Mouse (Mus musculus): ENCODE measurements at regions not wholly inside any gene's neighbourhood (a gene's known extent, or its start where the extent isn't known, plus 50 kb on each side); places are given as distances from the start of the nearest gene placed in this dataset.

DNA sequence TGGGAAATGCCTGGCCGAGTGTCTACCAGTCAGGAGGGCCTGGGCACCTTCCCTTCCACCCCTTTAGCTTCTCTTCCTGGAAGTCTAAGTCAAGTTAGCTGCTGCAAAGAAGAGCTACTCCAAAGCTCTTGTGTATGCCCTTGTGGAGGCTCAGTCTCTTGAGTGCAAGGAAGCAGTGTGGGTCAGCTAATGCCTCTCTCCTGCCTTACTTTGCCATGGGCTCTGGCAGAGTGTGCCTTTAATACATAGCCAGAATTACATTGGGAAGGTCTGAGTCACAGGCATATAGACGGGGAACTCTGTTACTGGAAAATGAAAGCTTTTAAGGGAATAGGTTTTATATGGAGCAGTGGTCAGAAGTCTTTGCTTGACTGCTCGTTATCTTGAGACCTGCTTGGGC is 201.7 kb downstream of the Stim2 start:
- TF ChIP-seq CTCF (IDR thresholded peaks at IDR 0.05; ENCODE audit: control insufficient read depth, insufficient read depth, insufficient read length), result no peak
- no peak for TF ChIP-seq MYOD1 (IDR thresholded peaks at IDR 0.05; ENCODE audit: control insufficient read depth, insufficient read length, low read depth)
- no peak for TF ChIP-seq USF1 (IDR thresholded peaks at IDR 0.05; ENCODE audit: low read depth)
- TF ChIP-seq MAX (IDR thresholded peaks at IDR 0.05), result no peak
- no peak for TF ChIP-seq MYOG (IDR thresholded peaks at IDR 0.05; ENCODE audit: control insufficient read depth, extremely low read depth, insufficient read length)
- no peak for TF ChIP-seq CEBPB (IDR thresholded peaks at IDR 0.05; ENCODE audit: low read depth)
- no peak for TF ChIP-seq FOSL1 (IDR thresholded peaks at IDR 0.05; ENCODE audit: insufficient read depth, low read length, poor library complexity, severe bottlenecking)

Measured in C2C12 (cell line).